Mouse (Mus musculus): ENCODE results near the gene 0610010F05Rik. TPM values are rescaled to one million over a fixed set of nuclear protein-coding genes. Genes with fewer than 3 reads are reported as not detected.
"Not testable (repeated sequence)": the region's sequence is repeated elsewhere in the genome, so short reads cannot be mapped to it uniquely, and the experiment has no call there.

The 0610010F05Rik gene
- total RNA-seq, 2 experiments from 2014 or later: 43.5 to 55.9 TPM

- DNase-seq (ENCODE audit: low spot score in 2 of 2): not testable (repeated sequence)
These were observed 26.1 kb downstream of the 0610010F05Rik start for GRCm38 (mm10) chr11:23607291-23607690.

- DNase-seq (ENCODE audit: low spot score in 2 of 2): no peak
These were observed 63.3 kb downstream of the 0610010F05Rik start for GRCm38 (mm10) chr11:23570130-23570529.

GRCm38 (mm10) chr11:23565761-23566160 lies 67.7 kb downstream of the 0610010F05Rik start:
- DNase-seq (ENCODE audit: low spot score in 2 of 2): peak; percentile 80 to 82

- no peak for DNase-seq (ENCODE audit: low spot score in 2 of 2)
These were observed 76.3 kb downstream of the 0610010F05Rik start for GRCm38 (mm10) chr11:23557039-23557630.

GRCm38 (mm10) chr11:23537446-23537845 lies 96.0 kb downstream of the 0610010F05Rik start:
- DNase-seq (ENCODE audit: low spot score in 2 of 2): no peak

GRCm38 (mm10) chr11:23520473-23521205 lies 112.8 kb downstream of the 0610010F05Rik start, which contains the start of gene 1700093K21Rik:
Gene 1700093K21Rik (minus strand): TSS chr11:23521155.
- peak; percentile 13 to 30 for DNase-seq (ENCODE audit: low spot score in 2 of 2)

- DNase-seq (ENCODE audit: low spot score in 2 of 2): no peak
These were observed 114.5 kb downstream of the 0610010F05Rik start for GRCm38 (mm10) chr11:23518981-23519380.

- no peak for DNase-seq (ENCODE audit: low spot score in 2 of 2)
These were observed 118.1 kb downstream of the 0610010F05Rik start for GRCm38 (mm10) chr11:23515315-23515714.

Other genes starting within 250 kb of the 0610010F05Rik start
- 10 to 100 TPM; 49.5 to 55.4 TPM for gene Ahsa2, start 135.6 kb downstream of the 0610010F05Rik start, total RNA-seq (2021)
- not detected for gene 1700093K21Rik, start 112.5 kb downstream of the 0610010F05Rik start, total RNA-seq (2021)
- gene Pus10, start 32.0 kb upstream of the 0610010F05Rik start, total RNA-seq (2021): 10 to 100 TPM; 12.2 to 19.5 TPM
- gene Pex13, start 32.3 kb upstream of the 0610010F05Rik start, total RNA-seq (2021): 10 to 100 TPM; 20.5 to 24.5 TPM
- gene Rel, start 137.3 kb upstream of the 0610010F05Rik start, total RNA-seq (2021): 1 to 10 TPM; 3.5 to 4.2 TPM